Mouse (Mus musculus): ENCODE data around the gene Rnf38. TPM values are rescaled to one million over a fixed set of nuclear protein-coding genes. Genes with fewer than 3 reads are reported as not detected.

Rnf38 gene
- total RNA-seq, 1 experiment from 2014 or later, result 57.1 TPM

DNA sequence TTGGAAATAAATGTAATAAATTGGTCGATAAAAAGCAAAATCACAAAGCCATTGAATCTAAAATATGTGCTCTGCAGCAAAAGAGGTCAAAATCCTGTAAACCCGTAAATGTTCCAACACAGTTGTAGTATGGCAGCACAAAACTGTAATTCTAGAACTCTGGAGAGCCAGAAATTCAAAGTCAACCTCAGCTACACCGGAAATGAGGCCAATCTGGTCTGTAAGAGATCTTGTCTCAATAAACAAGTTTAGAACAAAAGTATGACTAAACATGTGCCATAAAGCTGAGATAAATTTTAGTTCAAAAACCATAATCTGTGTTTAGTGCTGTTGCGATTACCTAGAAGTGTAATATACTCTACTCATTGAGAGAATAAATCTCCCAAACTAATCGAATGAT lies 69.0 kb downstream of the Rnf38 start:
- no peak for ATAC-seq (replicated peaks in 1 of 2; ENCODE audit: insufficient read depth in 1 of 2, low FRiP score in 2 of 2, low TSS enrichment in 1 of 2, low read depth in 1 of 2, poor library complexity in 2 of 2, severe bottlenecking in 2 of 2)

GRCm38 (mm10) chr4:44163034-44163433 lies 70.6 kb downstream of the Rnf38 start:
- no peak for ATAC-seq (replicated peaks in 1 of 2; ENCODE audit: insufficient read depth in 1 of 2, low FRiP score in 2 of 2, low TSS enrichment in 1 of 2, low read depth in 1 of 2, poor library complexity in 2 of 2, severe bottlenecking in 2 of 2)

- ATAC-seq (replicated peaks in 1 of 2; ENCODE audit: insufficient read depth in 1 of 2, low FRiP score in 2 of 2, low TSS enrichment in 1 of 2, low read depth in 1 of 2, poor library complexity in 2 of 2, severe bottlenecking in 2 of 2), result no peak
These were observed 72.4 kb downstream of the Rnf38 start for GRCm38 (mm10) chr4:44160990-44161689.

DNA sequence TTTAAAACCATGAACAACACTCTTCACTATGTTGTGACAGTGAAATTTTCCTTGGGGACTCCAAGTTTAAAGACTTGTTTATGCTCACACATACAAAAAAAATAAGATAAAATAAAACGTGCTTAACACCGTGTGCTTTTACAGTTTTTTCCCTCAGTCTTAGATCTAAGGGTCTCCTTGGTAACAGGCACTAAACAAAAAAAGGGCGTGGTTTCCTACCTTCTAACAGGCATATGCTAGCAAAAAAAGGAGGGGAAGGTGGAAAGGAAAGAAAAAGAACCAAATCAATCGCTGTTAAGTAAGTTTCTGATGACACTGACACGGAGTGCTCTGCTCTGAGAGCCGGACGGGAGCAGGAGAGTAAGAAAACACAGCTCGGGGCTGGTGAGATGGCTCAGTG lies 73.8 kb downstream of the Rnf38 start:
- ATAC-seq (replicated peaks in 1 of 2; ENCODE audit: insufficient read depth in 1 of 2, low FRiP score in 2 of 2, low TSS enrichment in 1 of 2, low read depth in 1 of 2, poor library complexity in 2 of 2, severe bottlenecking in 2 of 2), result no peak

DNA sequence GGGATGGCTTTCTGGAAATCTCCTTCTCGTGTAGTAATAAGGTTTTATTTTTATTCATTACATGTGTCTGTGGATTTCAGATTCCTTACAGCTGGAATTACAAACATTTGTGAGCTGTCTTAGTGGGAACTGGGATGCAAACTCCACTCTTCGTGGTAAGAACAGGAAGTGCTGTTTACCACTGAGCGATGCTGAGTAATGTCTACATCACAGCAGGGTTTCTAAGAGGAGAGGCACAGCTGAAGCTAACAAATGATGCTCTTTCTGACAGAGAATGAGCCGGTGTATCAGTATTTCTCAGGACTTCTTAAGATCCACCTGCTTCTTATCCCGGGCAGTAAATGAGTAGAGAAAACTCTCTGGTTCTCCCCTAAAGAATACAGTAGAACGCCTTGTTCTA lies 77.1 kb downstream of the Rnf38 start:
- 0 out of 4 replicates have a peak, but pooled peaks of 1 of the 2 experiments have one; percentile 37 for ATAC-seq (replicated peaks in 1 of 2; ENCODE audit: insufficient read depth in 1 of 2, low FRiP score in 2 of 2, low TSS enrichment in 1 of 2, low read depth in 1 of 2, poor library complexity in 2 of 2, severe bottlenecking in 2 of 2)

DNA sequence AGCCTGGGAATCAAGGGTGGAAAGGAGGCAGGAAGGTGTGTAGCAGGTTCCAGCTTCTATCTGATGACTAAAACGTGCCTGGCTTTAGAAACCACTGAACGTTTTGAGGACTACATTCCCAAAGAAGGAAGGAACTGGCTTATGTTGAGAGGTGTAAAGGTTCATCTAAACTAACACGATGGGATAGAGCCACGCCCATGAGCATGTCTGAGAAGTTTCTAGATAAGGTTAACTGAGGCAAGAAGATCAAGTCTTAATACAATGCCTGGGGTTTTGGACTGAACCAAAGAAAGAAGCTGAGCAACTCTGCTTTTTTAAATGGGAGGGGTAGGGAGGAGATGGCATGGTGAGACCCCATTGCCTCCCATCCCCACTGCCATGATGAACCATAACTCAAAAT lies 78.7 kb downstream of the Rnf38 start:
- ATAC-seq (replicated peaks in 1 of 2; ENCODE audit: insufficient read depth in 1 of 2, low FRiP score in 2 of 2, low TSS enrichment in 1 of 2, low read depth in 1 of 2, poor library complexity in 2 of 2, severe bottlenecking in 2 of 2), result no peak

GRCm38 (mm10) chr4:44152904-44153303 lies 80.7 kb downstream of the Rnf38 start:
- ATAC-seq (replicated peaks in 1 of 2; ENCODE audit: insufficient read depth in 1 of 2, low FRiP score in 2 of 2, low TSS enrichment in 1 of 2, low read depth in 1 of 2, poor library complexity in 2 of 2, severe bottlenecking in 2 of 2), result no peak

DNA sequence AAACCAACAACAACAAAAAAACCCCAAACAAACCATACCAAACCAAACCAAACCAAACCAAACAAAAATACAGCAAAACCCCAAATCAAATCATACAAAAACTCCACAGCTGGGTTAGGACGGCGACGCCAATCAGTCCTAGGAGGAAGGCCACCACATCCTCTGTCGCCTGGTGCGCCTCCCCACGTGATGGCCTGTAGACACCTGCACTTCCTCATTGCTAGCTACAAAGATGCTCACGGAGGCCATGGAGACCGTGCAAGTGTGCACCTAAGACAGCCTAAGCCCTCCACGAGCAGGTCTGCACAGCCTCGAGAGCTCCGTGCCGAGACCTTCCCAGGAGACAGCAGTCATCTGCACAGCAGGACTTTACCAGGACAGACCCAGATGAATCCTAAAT lies 106.8 kb downstream of the Rnf38 start:
- peak; percentile 68 to 69; a peak in 3 of 4 replicates for ATAC-seq (replicated peaks in 1 of 2; ENCODE audit: insufficient read depth in 1 of 2, low FRiP score in 2 of 2, low TSS enrichment in 1 of 2, low read depth in 1 of 2, poor library complexity in 2 of 2, severe bottlenecking in 2 of 2)

GRCm38 (mm10) chr4:44119410-44120201 lies 114.0 kb downstream of the Rnf38 start:
- ATAC-seq (replicated peaks in 1 of 2; ENCODE audit: insufficient read depth in 1 of 2, low FRiP score in 2 of 2, low TSS enrichment in 1 of 2, low read depth in 1 of 2, poor library complexity in 2 of 2, severe bottlenecking in 2 of 2), result no peak

- ATAC-seq (replicated peaks in 1 of 2; ENCODE audit: insufficient read depth in 1 of 2, low FRiP score in 2 of 2, low TSS enrichment in 1 of 2, low read depth in 1 of 2, poor library complexity in 2 of 2, severe bottlenecking in 2 of 2), result no peak
These were observed 118.5 kb downstream of the Rnf38 start for GRCm38 (mm10) chr4:44115046-44115445.

DNA sequence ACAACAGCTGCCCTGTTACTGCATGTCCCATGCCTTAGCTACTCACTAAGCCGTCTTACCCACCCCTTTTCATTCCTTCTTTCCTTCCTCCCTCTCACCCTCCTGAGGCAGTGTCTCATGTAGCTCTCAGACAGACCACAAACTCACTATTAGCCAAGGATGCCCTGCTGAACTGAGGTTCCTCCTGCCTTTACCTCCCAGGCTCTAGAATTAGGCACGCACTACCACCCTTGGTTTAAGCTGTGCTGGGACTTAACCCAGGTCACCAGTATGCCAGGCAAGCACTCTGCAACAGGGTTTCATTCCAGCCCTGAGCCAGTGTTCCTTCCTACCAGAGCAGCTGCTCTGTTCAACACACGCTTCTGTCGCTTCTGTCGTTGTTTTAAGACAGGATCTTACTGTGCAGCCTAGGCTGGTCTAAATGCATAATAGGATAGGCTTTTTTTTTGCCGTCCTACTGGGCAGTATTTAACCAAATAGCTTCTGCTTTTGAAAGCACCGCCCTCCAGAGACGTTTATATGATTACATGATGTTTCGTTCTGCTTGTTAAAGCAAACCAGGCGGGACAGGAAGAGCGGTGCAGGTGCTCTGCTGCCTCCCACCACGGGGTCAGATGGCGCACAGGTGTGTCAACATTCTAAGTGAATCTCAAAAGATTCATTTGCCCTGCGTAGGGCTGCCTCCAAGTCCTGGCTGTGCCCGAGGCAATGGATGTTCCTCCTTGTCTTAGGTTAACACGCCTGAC lies 120.0 kb downstream of the Rnf38 start:
- peak; percentile 33 to 58 for ATAC-seq (replicated peaks in 1 of 2; ENCODE audit: insufficient read depth in 1 of 2, low FRiP score in 2 of 2, low TSS enrichment in 1 of 2, low read depth in 1 of 2, poor library complexity in 2 of 2, severe bottlenecking in 2 of 2)

- ATAC-seq (replicated peaks in 1 of 2; ENCODE audit: insufficient read depth in 1 of 2, low FRiP score in 2 of 2, low TSS enrichment in 1 of 2, low read depth in 1 of 2, poor library complexity in 2 of 2, severe bottlenecking in 2 of 2), result no peak
These were observed 120.8 kb downstream of the Rnf38 start for GRCm38 (mm10) chr4:44112741-44113140.

DNA sequence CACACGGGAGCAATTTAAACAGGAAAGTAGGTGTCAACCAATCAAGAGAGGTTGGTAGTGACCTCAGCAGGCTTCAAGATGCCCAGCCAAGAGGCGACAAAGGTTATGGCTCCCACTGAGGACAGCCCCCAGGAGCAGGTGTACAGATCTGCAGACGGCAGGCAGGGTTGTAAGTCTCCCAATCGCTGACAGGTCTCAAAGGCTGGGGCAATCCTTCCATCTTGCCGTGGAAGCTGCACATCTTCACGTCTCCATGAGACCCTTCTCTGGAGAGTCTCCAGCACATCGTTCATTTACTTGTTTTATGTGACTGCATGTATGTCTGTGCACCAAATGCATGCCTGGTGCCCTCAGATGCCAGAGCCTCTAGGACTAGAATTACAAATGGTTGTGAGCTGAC lies 122.8 kb downstream of the Rnf38 start:
- no peak for ATAC-seq (replicated peaks in 1 of 2; ENCODE audit: insufficient read depth in 1 of 2, low FRiP score in 2 of 2, low TSS enrichment in 1 of 2, low read depth in 1 of 2, poor library complexity in 2 of 2, severe bottlenecking in 2 of 2)

DNA sequence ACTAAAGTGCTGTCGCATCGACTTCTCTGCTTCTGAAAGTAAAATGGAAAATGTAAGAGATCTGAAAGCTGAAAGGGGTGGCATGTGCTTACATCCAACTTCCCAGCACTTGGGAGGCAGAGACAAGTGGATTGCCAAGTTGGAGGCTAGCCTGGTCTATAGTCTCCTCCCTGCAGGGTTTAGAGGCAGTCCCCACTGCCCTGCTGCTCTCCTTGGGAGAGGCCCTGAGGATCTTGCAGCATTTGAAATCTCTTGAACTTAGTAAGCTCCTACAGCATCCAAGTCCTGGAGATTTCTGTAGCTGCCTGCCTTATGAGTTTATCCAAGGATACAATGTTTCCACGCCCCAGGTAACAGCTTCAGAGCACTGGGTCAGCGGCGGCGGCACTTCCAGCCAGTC lies 125.3 kb downstream of the Rnf38 start:
- ATAC-seq (replicated peaks in 1 of 2; ENCODE audit: insufficient read depth in 1 of 2, low FRiP score in 2 of 2, low TSS enrichment in 1 of 2, low read depth in 1 of 2, poor library complexity in 2 of 2, severe bottlenecking in 2 of 2), result no peak

GRCm38 (mm10) chr4:44107339-44107738 lies 126.2 kb downstream of the Rnf38 start:
- ATAC-seq (replicated peaks in 1 of 2; ENCODE audit: insufficient read depth in 1 of 2, low FRiP score in 2 of 2, low TSS enrichment in 1 of 2, low read depth in 1 of 2, poor library complexity in 2 of 2, severe bottlenecking in 2 of 2), result no peak

GRCm38 (mm10) chr4:44106297-44106821 lies 127.2 kb downstream of the Rnf38 start:
- peak; percentile 29 to 41; a peak in 2 of 4 replicates for ATAC-seq (replicated peaks in 1 of 2; ENCODE audit: insufficient read depth in 1 of 2, low FRiP score in 2 of 2, low TSS enrichment in 1 of 2, low read depth in 1 of 2, poor library complexity in 2 of 2, severe bottlenecking in 2 of 2)

DNA sequence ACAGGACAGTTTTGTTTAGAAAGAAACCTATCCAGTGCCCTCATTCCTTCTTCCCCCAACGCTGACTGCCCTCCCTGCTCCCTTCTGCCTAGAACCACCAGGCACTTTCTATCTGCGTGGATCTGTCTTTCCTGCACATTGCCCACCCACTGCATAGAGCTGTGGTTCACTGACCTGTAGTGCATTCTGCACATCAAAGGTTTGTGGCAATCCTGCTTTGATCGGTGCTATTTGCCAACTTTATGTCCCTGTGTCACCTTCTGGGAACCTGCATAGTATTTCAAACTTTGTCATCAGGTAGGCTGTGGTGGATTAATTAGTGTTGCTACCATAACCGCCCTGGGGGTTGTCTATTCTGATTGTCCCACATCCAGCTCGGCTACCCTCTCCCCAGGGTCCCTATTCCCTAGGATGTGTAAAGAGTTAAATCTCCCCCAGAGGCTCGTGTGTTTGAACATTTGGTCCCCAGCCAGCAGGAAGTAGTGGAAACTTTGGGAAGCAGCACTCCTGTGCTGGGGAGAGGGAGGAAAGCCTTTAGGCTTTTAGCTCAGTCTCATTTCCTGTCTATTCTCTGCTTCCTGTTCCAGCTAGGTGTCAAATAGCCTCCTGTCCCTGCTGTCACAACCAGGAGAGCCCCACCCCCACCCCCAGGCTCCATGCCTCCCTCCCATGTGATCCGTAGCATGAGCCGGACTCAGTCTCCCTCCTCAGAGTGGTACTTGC lies 129.2 kb downstream of the Rnf38 start:
- ATAC-seq (replicated peaks in 1 of 2; ENCODE audit: insufficient read depth in 1 of 2, low FRiP score in 2 of 2, low TSS enrichment in 1 of 2, low read depth in 1 of 2, poor library complexity in 2 of 2, severe bottlenecking in 2 of 2), result no peak

Data from hematopoietic stem cell, adult 5-6 weeks (primary cell).